Mouse (Mus musculus) C2C12 (cell line): ENCODE data around the gene Vti1a. TPM values are rescaled to one million over a fixed set of nuclear protein-coding genes. Genes with fewer than 3 reads are reported as not detected.

Experiments used
- H3K27me3 ChIP-seq: one replicate; pipeline ENCODE4 v1.6.1; 2011; ENCODE audit not compliant: control insufficient read depth, insufficient read depth, insufficient read length
- H3K36me3 ChIP-seq: one replicate; pipeline ENCODE4 v1.6.1; 2011; ENCODE audit not compliant: control insufficient read depth, insufficient read depth
- H3K4me3 ChIP-seq: one replicate; pipeline ENCODE4 v1.5.1; 2011; ENCODE audit warnings: mild to moderate bottlenecking, control low read depth; ENCODE audit not compliant: poor library complexity, insufficient read depth, severe bottlenecking
- H3K79me2 ChIP-seq: one replicate; pipeline ENCODE4 v1.6.1; 2011; ENCODE audit not compliant: control insufficient read depth, insufficient read depth
- H3K79me3 ChIP-seq: one replicate; pipeline ENCODE4 v1.6.1; 2011; ENCODE audit warnings: low read depth, control low read depth
- H3ac ChIP-seq: one replicate; pipeline ENCODE3; 2011; ENCODE audit warnings: low read depth; ENCODE audit not compliant: control insufficient read depth, insufficient read length
- CEBPB ChIP-seq: IDR thresholded peaks from one replicate; pipeline ENCODE4 v1.6.1; 2011; ENCODE audit warnings: low read depth, mild to moderate bottlenecking, control low read depth, moderate library complexity
- CTCF ChIP-seq: IDR thresholded peaks from one replicate; pipeline ENCODE4 v1.5.1; 2011; ENCODE audit not compliant: control insufficient read depth, insufficient read depth, insufficient read length
- FOSL1 ChIP-seq: IDR thresholded peaks from one replicate; pipeline ENCODE4 v1.8.0; 2011; ENCODE audit warnings: mild to moderate bottlenecking, low read length; ENCODE audit not compliant: poor library complexity, insufficient read depth, severe bottlenecking
- MAX ChIP-seq: IDR thresholded peaks from one replicate; pipeline ENCODE4 v1.6.1; 2011; ENCODE audit warnings: mild to moderate bottlenecking, control low read depth
- MYOD1 ChIP-seq: IDR thresholded peaks from one replicate; pipeline ENCODE4 v1.6.1; 2011; ENCODE audit warnings: low read depth; ENCODE audit not compliant: control insufficient read depth, insufficient read length
- MYOG ChIP-seq: IDR thresholded peaks from one replicate; pipeline ENCODE4 v1.6.1; 2011; ENCODE audit not compliant: control insufficient read depth, insufficient read length; ENCODE audit errors: extremely low read depth
- USF1 ChIP-seq: IDR thresholded peaks from one replicate; pipeline ENCODE4 v1.6.1; 2011; ENCODE audit warnings: low read depth, mild to moderate bottlenecking, control low read depth, moderate library complexity
- polyA plus RNA-seq: library from polyadenylated mRNA; unstranded; fragments of >200 nt; fragmentation: generic; extraction: Trizol; gene quantifications from one replicate; pipeline ENCODE4 v1.2.1, GENCODE M21; 2012; ENCODE audit warnings: missing spikeins

Vti1a gene
- polyA plus RNA-seq, 1 experiment, result 10.4 TPM

- no peaks in the 10 kb centered on the region for H3K27me3 ChIP-seq
- no peak overlapping the region for H3K4me3 ChIP-seq
- TF ChIP-seq MAX, result no peak
- TF ChIP-seq MYOD1, result no peak
- no peak for TF ChIP-seq MYOG
- no peak for TF ChIP-seq CTCF
- TF ChIP-seq CEBPB, result no peak
- TF ChIP-seq USF1, result no peak
- TF ChIP-seq FOSL1, result no peak
- H3ac ChIP-seq, result no peak overlapping the region
- H3K36me3 ChIP-seq, result no peaks in the 10 kb centered on the region
- H3K79me3 ChIP-seq, result no peaks in the 10 kb centered on the region
- H3K79me2 ChIP-seq, result no peaks in the 10 kb centered on the region
These were observed 273.1 kb downstream of the Vti1a start for GRCm38 (mm10) chr19:55588948-55589896.

- Histone ChIP-seq H3K79me2 (no peaks in the 10 kb centered on the region), H3K36me3 (no peaks in the 10 kb centered on the region), H3ac (peak overlapping the region; percentile 58), H3K4me3 (no peak overlapping the region), H3K27me3 (no peaks in the 10 kb centered on the region), H3K79me3 (no peaks in the 10 kb centered on the region)
- TF ChIP-seq CTCF (no peak), CEBPB (no peak), FOSL1 (no peak), MYOD1 (peak; percentile 5), MAX (no peak), USF1 (peak; percentile 84), MYOG (no peak)
These were observed 277.0 kb downstream of the Vti1a start for GRCm38 (mm10) chr19:55592876-55593691.

- H3K79me3 ChIP-seq, result no peaks in the 10 kb centered on the region
- no peaks in the 10 kb centered on the region for H3K36me3 ChIP-seq
- H3ac ChIP-seq, result peak overlapping the region; percentile 58
- no peak overlapping the region for H3K4me3 ChIP-seq
- no peaks in the 10 kb centered on the region for H3K79me2 ChIP-seq
- TF ChIP-seq USF1, result peak; percentile 84
- peak; percentile 97 for TF ChIP-seq MAX
- TF ChIP-seq MYOG, result no peak
- peak; percentile 12 for TF ChIP-seq FOSL1
- TF ChIP-seq MYOD1, result peak; percentile 99
- no peak for TF ChIP-seq CTCF
- TF ChIP-seq CEBPB, result no peak
- H3K27me3 ChIP-seq, result no peaks in the 10 kb centered on the region
These were observed 277.8 kb downstream of the Vti1a start for GRCm38 (mm10) chr19:55593729-55594444.

GRCm38 (mm10) chr19:55594451-55594850, 278.4 kb downstream of the Vti1a start:
- H3K27me3 ChIP-seq, result no peaks in the 10 kb centered on the region

More at GRCm38 (mm10) chr19:55594451-55594850, 278.4 kb downstream of the Vti1a start:
- H3ac ChIP-seq, result no peak overlapping the region
- no peaks in the 10 kb centered on the region for H3K79me2 ChIP-seq
- TF ChIP-seq FOSL1, result no peak
- TF ChIP-seq USF1, result no peak
- no peak for TF ChIP-seq CEBPB
- TF ChIP-seq MAX, result no peak
- no peak for TF ChIP-seq CTCF
- TF ChIP-seq MYOD1, result no peak
- TF ChIP-seq MYOG, result no peak
- no peak overlapping the region for H3K4me3 ChIP-seq
- no peaks in the 10 kb centered on the region for H3K79me3 ChIP-seq
- H3K36me3 ChIP-seq, result no peaks in the 10 kb centered on the region
